Mouse (Mus musculus) heart, embryonic 16.5 days (tissue): ENCODE measurements around the gene Hc. TPM values are rescaled to one million over a fixed set of nuclear protein-coding genes. Genes with fewer than 3 reads are reported as not detected.

Source experiments
- polyA plus RNA-seq: library from polyadenylated mRNA; unstranded; fragments of >200 nt; fragmentation: Nextera tagmentation; extraction: Ambion mirVana; gene quantifications from 2 replicates; pipeline ENCODE4 v1.2.1, GENCODE M21; 2015

The Hc gene
- polyA plus RNA-seq, 1 experiment from 2014 or later = 0.09 TPM

Other genes with a start within 250 kb of the Hc start
- 64.5 and 71.1 TPM in 2 replicates for gene Fbxw2, start 235.1 kb downstream of the Hc start, polyA plus RNA-seq
- not detected in 2 replicates for gene Gm34653, start 228.4 kb downstream of the Hc start, polyA plus RNA-seq
- 0.20 and 0.32 TPM in 2 replicates for gene Cutal, start 187.0 kb downstream of the Hc start, polyA plus RNA-seq
- 54.0 and 57.4 TPM in 2 replicates for gene Psmd5, start 186.5 kb downstream of the Hc start, polyA plus RNA-seq
- 2.1 and 2.6 TPM in 2 replicates for gene Phf19, start 147.4 kb downstream of the Hc start, polyA plus RNA-seq
- gene Traf1, start 99.7 kb downstream of the Hc start, polyA plus RNA-seq = 2.7 and 3.3 TPM in 2 replicates
- gene AI182371, start 40.1 kb upstream of the Hc start, polyA plus RNA-seq = 0.10 and 0.42 TPM in 2 replicates
- gene Cntrl, start 48.1 kb upstream of the Hc start, polyA plus RNA-seq = 19.7 and 21.3 TPM in 2 replicates
- 256 and 284 TPM in 2 replicates for gene Rab14, start 139.7 kb upstream of the Hc start, polyA plus RNA-seq
- gene Gsn, start 194.9 kb upstream of the Hc start, polyA plus RNA-seq = 348 and 376 TPM in 2 replicates